Mouse (Mus musculus) olfactory bulb, adult 2 months (tissue): ENCODE measurements around the gene Slc39a11. TPM values are rescaled to one million over a fixed set of nuclear protein-coding genes. Genes with fewer than 3 reads are reported as not detected.

Source experiments
- H3K27ac ChIP-seq: fragments of 200-500 bp; 2 replicates; pipeline ENCODE4 v1.5.1; 2012; ENCODE audit warnings: low read depth, low read length; ENCODE audit not compliant: insufficient read depth
- H3K4me1 ChIP-seq: fragments of 200-500 bp; 2 replicates; pipeline ENCODE4 v1.6.1; 2012; ENCODE audit warnings: low read length; ENCODE audit not compliant: control insufficient read depth, insufficient read depth
- H3K4me3 ChIP-seq: fragments of 200-500 bp; 2 replicates; pipeline ENCODE4 v1.5.1; 2012; ENCODE audit warnings: mild to moderate bottlenecking, low read depth, low read length, moderate library complexity; ENCODE audit not compliant: insufficient read depth
- CTCF ChIP-seq: fragments of 200-500 bp; IDR thresholded peaks from 2 replicates; pipeline ENCODE4 v1.5.1; 2012; ENCODE audit warnings: low read depth, mild to moderate bottlenecking, low read length, moderate library complexity; ENCODE audit not compliant: insufficient read depth
- POLR2A ChIP-seq: fragments of 200-500 bp; IDR thresholded peaks from 2 replicates; pipeline ENCODE4 v1.6.1; 2012; ENCODE audit warnings: mild to moderate bottlenecking, low read depth, low read length, moderate library complexity; ENCODE audit not compliant: insufficient read depth
- WGBS: fragments of 180-500 bp; shearing (Covaris S2); methylation state at CpG from one replicate; pipeline ENCODE4 v1.1.7; 2018; 5-methylcytosine and 5-hydroxymethylcytosine counted together
- polyA plus RNA-seq: library from polyadenylated mRNA; stranded (reverse); fragments of >200 nt; gene quantifications from 2 replicates; pipeline ENCODE4 v1.2.4, GENCODE M21; 2012; ENCODE audit warnings: low replicate concordance; ENCODE audit not compliant: missing spikeins, insufficient read depth, insufficient read length

The Slc39a11 gene
- polyA plus RNA-seq, 1 experiment = not detected

DNA sequence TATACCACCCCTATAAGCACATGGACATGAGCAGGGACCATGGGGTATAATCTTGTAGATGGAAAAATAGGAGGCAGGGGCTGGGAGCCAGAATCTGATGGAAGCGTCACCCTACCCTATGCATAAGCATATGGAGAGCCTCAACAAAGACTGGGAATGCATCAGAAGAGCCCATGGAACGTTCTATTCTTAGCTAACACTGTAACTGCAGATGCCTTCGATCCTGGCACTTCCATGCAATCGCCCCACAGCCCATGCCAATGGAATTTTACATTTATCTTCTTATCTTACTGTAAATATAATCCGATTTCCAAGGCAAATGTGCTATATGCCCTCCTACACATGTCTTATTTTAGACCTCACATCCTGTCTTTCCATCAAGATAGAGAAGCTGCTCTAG, 314.2 kb downstream of the Slc39a11 start:
- WGBS = 91% methylated on average over 5 of the region's 5 CpGs
- TF ChIP-seq POLR2A (no peak), CTCF (no peak)
- H3K4me3 ChIP-seq = no peak overlapping the region
- no peaks in the 10 kb centered on the region for H3K4me1 ChIP-seq
- H3K27ac ChIP-seq = no peak overlapping the region

DNA sequence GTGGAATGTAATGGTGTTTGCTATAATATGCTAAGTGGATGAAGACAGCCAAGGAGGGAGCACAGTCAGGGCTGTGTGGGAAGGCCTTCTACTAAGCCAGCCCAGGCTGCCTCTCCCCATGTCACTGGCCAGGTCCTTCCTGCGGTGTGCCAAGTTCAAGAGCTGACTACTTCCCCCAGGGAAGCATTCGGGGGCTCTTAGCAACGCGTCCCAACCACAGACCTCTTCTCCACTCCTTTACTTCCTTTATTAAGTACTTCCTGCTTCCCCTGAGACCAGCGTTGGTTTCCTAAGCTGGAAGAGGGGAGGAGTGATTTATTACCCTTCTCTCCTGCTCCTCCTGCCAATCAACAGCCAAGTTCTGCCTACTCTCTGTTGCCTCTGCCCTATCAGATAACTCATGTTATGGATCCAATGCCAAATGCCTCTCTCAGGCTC, 315.4 kb downstream of the Slc39a11 start:
- no peaks in the 10 kb centered on the region for H3K4me1 ChIP-seq
- no peak overlapping the region for H3K4me3 ChIP-seq
- TF ChIP-seq POLR2A (no peak), CTCF (no peak)
- 76% methylated on average over 5 of the region's 5 CpGs for WGBS
- no peak overlapping the region for H3K27ac ChIP-seq

DNA sequence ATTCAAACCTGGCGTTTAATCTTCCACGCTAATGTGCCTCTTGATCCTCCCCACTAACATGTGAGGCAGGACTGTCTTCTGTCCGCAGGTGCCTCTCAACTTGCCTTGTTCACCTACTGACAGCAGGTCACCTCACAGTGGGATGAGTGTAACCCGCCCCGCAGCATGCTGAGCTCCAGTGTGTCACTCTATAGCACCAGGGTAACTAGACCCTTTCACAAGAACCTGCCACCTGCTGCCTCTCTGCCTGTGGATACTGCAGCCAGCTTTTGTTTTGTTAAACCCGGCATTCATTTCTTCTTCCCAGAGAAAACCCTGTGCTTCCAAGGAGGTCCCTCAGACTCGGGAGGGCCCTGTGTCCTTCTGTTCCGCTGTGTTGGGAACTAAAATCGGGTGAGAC, 316.3 kb downstream of the Slc39a11 start:
- no peak for TF ChIP-seq CTCF
- no peak for TF ChIP-seq POLR2A
- Histone ChIP-seq H3K4me3 (no peak overlapping the region), H3K4me1 (no peaks in the 10 kb centered on the region), H3K27ac (no peak overlapping the region)
- 69% methylated on average over 9 of the region's 9 CpGs for WGBS

DNA sequence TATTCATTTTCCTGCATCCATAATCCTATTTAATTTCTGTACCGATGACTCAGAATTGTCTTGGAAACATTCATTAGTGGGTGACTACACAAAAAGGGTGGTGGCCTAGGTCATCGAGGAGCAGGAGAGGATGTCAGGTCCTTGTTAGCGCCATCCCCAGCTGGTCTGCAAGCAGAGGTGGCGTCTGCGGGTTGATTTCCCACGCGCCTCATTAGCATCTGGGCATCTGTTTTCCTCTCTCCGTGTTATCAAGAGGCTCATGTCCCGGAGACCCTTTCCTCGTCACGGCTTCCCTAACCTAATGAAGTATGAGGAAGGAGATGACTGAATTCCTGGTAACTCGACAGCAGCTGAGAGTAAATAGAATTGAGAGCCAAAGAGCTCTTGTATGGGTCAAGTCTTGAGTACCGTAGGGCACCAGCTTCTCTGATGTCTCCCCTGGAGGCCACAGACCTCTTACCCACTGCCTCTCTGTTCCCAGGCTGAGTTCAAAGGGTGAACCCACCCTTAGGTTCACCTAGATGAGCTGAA, 319.8 kb downstream of the Slc39a11 start:
- 88% methylated on average over 13 of the region's 13 CpGs for WGBS
- Histone ChIP-seq H3K4me1 (peaks cover 3% of the 10 kb centered on the region; the same call in 1 of the 2 replicates), H3K4me3 (no peak overlapping the region), H3K27ac (no peak overlapping the region)
- TF ChIP-seq CTCF (no peak), POLR2A (no peak)

DNA sequence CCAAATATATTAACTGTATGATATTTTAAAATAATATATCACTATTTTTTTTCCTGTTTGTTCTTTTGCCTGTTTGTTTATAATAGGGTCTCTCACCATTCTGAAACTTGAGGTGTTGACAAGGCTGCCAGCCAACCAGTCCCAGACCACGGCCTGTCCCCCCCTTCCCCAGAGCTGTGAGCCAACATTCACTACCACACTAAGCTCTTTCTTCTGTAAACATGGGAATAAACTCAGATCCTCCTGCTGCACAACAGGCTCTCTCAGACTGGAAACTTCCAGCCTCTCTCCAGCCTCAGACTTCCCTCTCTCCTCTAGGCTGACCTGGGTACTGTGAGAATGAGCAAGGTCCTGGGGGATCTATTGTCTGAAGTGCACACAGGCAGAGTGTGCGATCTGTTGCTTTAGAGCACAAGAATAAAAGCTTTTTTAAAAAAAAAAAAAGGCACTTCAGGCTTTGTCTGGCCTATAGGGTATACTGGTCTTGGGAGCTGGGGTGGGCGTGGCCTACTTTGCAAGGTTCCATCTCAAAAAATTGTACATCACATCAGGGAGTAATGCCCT, 322.3 kb downstream of the Slc39a11 start:
- TF ChIP-seq POLR2A = no peak
- no peak for TF ChIP-seq CTCF
- 79% methylated on average over 3 of the region's 3 CpGs for WGBS
- Histone ChIP-seq H3K4me3 (no peak overlapping the region), H3K4me1 (peaks cover 3% of the 10 kb centered on the region; the same call in 1 of the 2 replicates), H3K27ac (no peak overlapping the region)

DNA sequence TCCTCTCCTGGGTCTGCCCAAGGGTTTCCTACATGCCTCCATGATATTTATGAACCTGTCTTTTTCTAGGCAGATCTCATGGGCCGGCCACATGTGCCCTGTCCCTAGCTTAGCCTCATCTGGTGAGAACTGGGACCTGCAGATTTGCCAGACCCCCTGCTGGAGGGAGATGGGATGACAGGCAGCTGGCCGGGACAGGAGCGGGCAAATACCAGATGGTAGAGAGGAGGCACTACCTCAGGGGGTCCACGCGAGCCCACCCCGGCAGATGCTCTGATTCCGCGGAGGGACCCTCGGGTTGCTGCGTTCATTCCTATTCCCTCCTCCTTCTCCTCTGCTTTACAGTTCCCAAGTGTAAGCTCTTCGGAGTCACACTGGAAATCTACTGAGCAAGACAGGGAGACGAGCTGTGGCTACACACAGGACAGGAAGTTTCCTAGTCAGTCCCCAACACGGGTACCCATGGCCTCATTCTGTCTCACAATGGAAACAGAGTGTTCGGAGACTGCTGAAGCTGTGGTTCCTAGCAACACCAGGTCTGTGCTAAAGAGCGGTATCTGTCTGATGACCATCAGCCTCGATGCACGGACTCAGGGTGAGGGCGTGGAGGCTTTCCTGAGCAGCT, 323.4 kb downstream of the Slc39a11 start:
- H3K27ac ChIP-seq = no peak overlapping the region
- no peak overlapping the region for H3K4me3 ChIP-seq
- 32% methylated on average over 18 of the region's 18 CpGs for WGBS
- H3K4me1 ChIP-seq = peaks cover 3% of the 10 kb centered on the region; the same call in 1 of the 2 replicates
- TF ChIP-seq CTCF (peak; percentile 38; the same call in 1 of the 2 replicates), POLR2A (no peak)

DNA sequence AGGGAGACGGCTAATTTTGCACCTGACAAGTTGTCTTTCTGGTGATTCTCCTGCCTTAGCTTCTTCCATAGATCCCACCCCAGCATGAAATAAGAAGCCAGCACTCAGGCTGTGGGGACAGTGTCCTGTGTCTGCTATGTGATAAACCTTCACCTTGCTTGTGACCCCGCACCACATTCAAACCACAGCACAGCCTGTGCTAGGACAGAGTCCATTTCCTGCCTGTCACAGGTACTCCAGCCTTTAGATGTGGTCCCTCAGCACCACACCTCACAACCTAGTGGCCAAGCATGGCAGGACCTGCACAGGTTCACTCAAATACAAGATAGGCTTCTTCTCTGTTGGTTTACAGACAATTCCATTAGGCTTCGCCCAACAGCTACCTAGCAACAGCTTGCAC, 328.3 kb downstream of the Slc39a11 start:
- TF ChIP-seq POLR2A (no peak), CTCF (no peak)
- 97% methylated on average over 3 of the region's 3 CpGs for WGBS
- H3K4me1 ChIP-seq = 0 out of 2 replicates have a peak, but pooled peaks cover 3% of the 10 kb centered on the region

DNA sequence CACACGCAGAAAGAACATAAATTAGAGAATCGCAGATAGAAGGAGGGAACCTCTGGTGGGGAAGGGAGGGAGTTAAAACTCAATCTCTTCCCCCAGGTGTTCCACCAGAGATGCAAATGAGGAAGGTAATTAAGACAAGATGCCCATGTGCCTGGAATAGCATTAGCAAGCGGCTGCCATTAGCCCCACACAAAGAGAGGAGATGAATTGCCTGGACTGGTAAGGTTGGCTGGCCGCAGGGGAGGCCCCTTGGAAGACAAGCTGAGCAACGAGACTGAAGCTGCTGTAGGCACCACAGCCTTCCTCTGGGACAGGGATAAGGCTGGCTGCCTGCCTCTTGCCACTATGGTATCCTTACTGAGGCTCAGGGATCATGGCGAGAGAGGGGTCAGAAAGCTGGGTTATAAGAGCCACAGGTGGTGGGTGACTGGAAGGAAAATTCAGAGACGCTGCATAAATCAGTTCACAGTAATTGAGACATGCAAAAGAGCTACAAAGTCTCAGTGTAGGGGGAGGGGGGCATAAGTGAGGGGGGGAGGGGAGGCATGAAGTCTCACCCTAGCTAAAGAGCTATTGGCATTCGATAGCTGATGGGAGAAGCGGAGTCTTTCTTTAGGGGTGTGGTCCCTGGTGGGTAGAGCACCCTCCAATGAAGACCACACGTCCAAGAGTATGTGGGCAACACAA, 340.5 kb downstream of the Slc39a11 start:
- H3K27ac ChIP-seq = no peak overlapping the region
- no peaks in the 10 kb centered on the region for H3K4me1 ChIP-seq
- TF ChIP-seq POLR2A (no peak), CTCF (no peak)
- H3K4me3 ChIP-seq = no peak overlapping the region
- 77% methylated on average over 10 of the region's 10 CpGs for WGBS

More for the DNA sequence above, 328.3 kb downstream of the Slc39a11 start:
- no peak overlapping the region for H3K27ac ChIP-seq
- no peak overlapping the region for H3K4me3 ChIP-seq
